Mouse (Mus musculus): Measurements from ENCODE around the gene Cela3b. TPM values are rescaled to one million over a fixed set of nuclear protein-coding genes. Genes with fewer than 3 reads are reported as not detected.
A peak's percentile ranks its signal among the peaks of the same experiment; 100 is the strongest.

Cela3b gene
- polyA plus RNA-seq, 1 experiment, result not detected

- TF ChIP-seq CTCF (IDR thresholded peaks at IDR 0.05; ENCODE audit: borderline replicate concordance, insufficient read depth, low read length), result no peak
- no peak; the same call in 1 of the 2 replicates for TF ChIP-seq POLR2A (IDR thresholded peaks at IDR 0.05; ENCODE audit: low read depth, low read length)
- H3K4me1 ChIP-seq (ENCODE audit: control insufficient read depth, insufficient read depth, low read length), result peaks cover 28% of the 10 kb centered on the region
- H3K4me3 ChIP-seq (ENCODE audit: insufficient read depth, low read length), result peak overlapping the region; percentile 7; the same call in 1 of the 2 replicates
- H3K27ac ChIP-seq (ENCODE audit: insufficient read depth, low read length), result peak overlapping the region; percentile 98
These were observed 42.9 kb upstream of the Cela3b start for GRCm38 (mm10) chr4:137473240-137473639.

- H3K4me1 ChIP-seq (ENCODE audit: control insufficient read depth, insufficient read depth, low read length), result peaks cover 17% of the 10 kb centered on the region; the same call in 1 of the 2 replicates
- TF ChIP-seq POLR2A (IDR thresholded peaks at IDR 0.05; ENCODE audit: low read depth, low read length), result no peak
- no peak for TF ChIP-seq CTCF (IDR thresholded peaks at IDR 0.05; ENCODE audit: borderline replicate concordance, insufficient read depth, low read length)
- H3K27ac ChIP-seq (ENCODE audit: insufficient read depth, low read length), result peak overlapping the region; percentile 78
- peak overlapping the region; percentile 83 for H3K4me3 ChIP-seq (ENCODE audit: insufficient read depth, low read length)
These were observed 41.0 kb upstream of the Cela3b start for GRCm38 (mm10) chr4:137471326-137471725.

- TF ChIP-seq POLR2A (IDR thresholded peaks at IDR 0.05; ENCODE audit: low read depth, low read length), result 0 out of 2 replicates have a peak, but pooled peaks have one; percentile 8
- no peak for TF ChIP-seq CTCF (IDR thresholded peaks at IDR 0.05; ENCODE audit: borderline replicate concordance, insufficient read depth, low read length)
- Histone ChIP-seq H3K27ac (ENCODE audit: insufficient read depth, low read length) (peak overlapping the region; percentile 78), H3K4me1 (ENCODE audit: control insufficient read depth, insufficient read depth, low read length) (peaks cover 14% of the 10 kb centered on the region; the same call in 1 of the 2 replicates), H3K4me3 (ENCODE audit: insufficient read depth, low read length) (peak overlapping the region; percentile 83)
These were observed 40.5 kb upstream of the Cela3b start for GRCm38 (mm10) chr4:137470701-137471317.

GRCm38 (mm10) chr4:137469845-137470692 lies 39.7 kb upstream of the Cela3b start:
- peaks cover 13% of the 10 kb centered on the region; the same call in 1 of the 2 replicates for H3K4me1 ChIP-seq (ENCODE audit: control insufficient read depth, insufficient read depth, low read length)

GRCm38 (mm10) chr4:137469081-137469844 lies 38.9 kb upstream of the Cela3b start:
- TF ChIP-seq CTCF (IDR thresholded peaks at IDR 0.05; ENCODE audit: borderline replicate concordance, insufficient read depth, low read length), result no peak
- no peak for TF ChIP-seq POLR2A (IDR thresholded peaks at IDR 0.05; ENCODE audit: low read depth, low read length)
- peaks cover 10% of the 10 kb centered on the region; the same call in 1 of the 2 replicates for H3K4me1 ChIP-seq (ENCODE audit: control insufficient read depth, insufficient read depth, low read length)
- peak overlapping the region; percentile 78 for H3K27ac ChIP-seq (ENCODE audit: insufficient read depth, low read length)
- H3K4me3 ChIP-seq (ENCODE audit: insufficient read depth, low read length), result peak overlapping the region; percentile 83

More at GRCm38 (mm10) chr4:137469845-137470692, 39.7 kb upstream of the Cela3b start:
- Histone ChIP-seq H3K27ac (ENCODE audit: insufficient read depth, low read length) (peak overlapping the region; percentile 78), H3K4me3 (ENCODE audit: insufficient read depth, low read length) (peak overlapping the region; percentile 83)
- TF ChIP-seq POLR2A (IDR thresholded peaks at IDR 0.05; ENCODE audit: low read depth, low read length) (peak; percentile 34; the same call in 1 of the 2 replicates), CTCF (IDR thresholded peaks at IDR 0.05; ENCODE audit: borderline replicate concordance, insufficient read depth, low read length) (no peak)

- H3K4me3 ChIP-seq (ENCODE audit: insufficient read depth, low read length), result peak within 1 kb of the TSS; percentile 83
- TF ChIP-seq CTCF (IDR thresholded peaks at IDR 0.05; ENCODE audit: borderline replicate concordance, insufficient read depth, low read length) (no peak), POLR2A (IDR thresholded peaks at IDR 0.05; ENCODE audit: low read depth, low read length) (peak; percentile 94)
- H3K27ac ChIP-seq (ENCODE audit: insufficient read depth, low read length), result peak within 1 kb of the TSS; percentile 78
- H3K4me1 ChIP-seq (ENCODE audit: control insufficient read depth, insufficient read depth, low read length), result 0 out of 2 replicates have a peak, but pooled peaks cover 7% of the 10 kb centered on the region
These were observed 38.1 kb upstream of the Cela3b start, which contains the start of gene Hspg2 for GRCm38 (mm10) chr4:137468260-137469080. Gene Hspg2, plus strand, starts transcription at chr4:137468769.

- no peak overlapping the region for H3K4me3 ChIP-seq (ENCODE audit: insufficient read depth, low read length)
- TF ChIP-seq CTCF (IDR thresholded peaks at IDR 0.05; ENCODE audit: borderline replicate concordance, insufficient read depth, low read length) (no peak), POLR2A (IDR thresholded peaks at IDR 0.05; ENCODE audit: low read depth, low read length) (peak; percentile 34; the same call in 1 of the 2 replicates)
- H3K27ac ChIP-seq (ENCODE audit: insufficient read depth, low read length), result no peak overlapping the region; the same call in 1 of the 2 replicates
- 0 out of 2 replicates have a peak, but pooled peaks cover 3% of the 10 kb centered on the region for H3K4me1 ChIP-seq (ENCODE audit: control insufficient read depth, insufficient read depth, low read length)
These were observed 37.2 kb upstream of the Cela3b start for GRCm38 (mm10) chr4:137467525-137467924.

GRCm38 (mm10) chr4:137466991-137467390 lies 36.7 kb upstream of the Cela3b start:
- no peak overlapping the region for H3K27ac ChIP-seq (ENCODE audit: insufficient read depth, low read length)

More at GRCm38 (mm10) chr4:137466991-137467390, 36.7 kb upstream of the Cela3b start:
- 0 out of 2 replicates have a peak, but pooled peaks cover 3% of the 10 kb centered on the region for H3K4me1 ChIP-seq (ENCODE audit: control insufficient read depth, insufficient read depth, low read length)
- TF ChIP-seq CTCF (IDR thresholded peaks at IDR 0.05; ENCODE audit: borderline replicate concordance, insufficient read depth, low read length) (no peak), POLR2A (IDR thresholded peaks at IDR 0.05; ENCODE audit: low read depth, low read length) (no peak)
- H3K4me3 ChIP-seq (ENCODE audit: insufficient read depth, low read length), result no peak overlapping the region
